Mouse (Mus musculus) naive thymus-derived CD4-positive, alpha-beta T cell, adult 2 months (primary cell): ENCODE results near the gene Gm32717.
"Not testable (repeated sequence)": the region's sequence is repeated elsewhere in the genome, so short reads cannot be mapped to it uniquely, and the experiment has no call there.

ENCODE experiments used
- DNase-seq: peaks from one replicate; pipeline ENCODE4 v3.0.0-alpha.2; 2011; ENCODE audit warnings: low read depth

The Gm32717 gene

GRCm38 (mm10) chr10:118240680-118241079 lies at the start of gene Gm32717:
Gene Gm32717, minus strand, starts transcription at chr10:118240780.
- DNase-seq: not testable (repeated sequence)

- not testable (repeated sequence) for DNase-seq
Measured at GRCm38 (mm10) chr10:118283016-118283415, 42.4 kb upstream of the Gm32717 start.

DNA sequence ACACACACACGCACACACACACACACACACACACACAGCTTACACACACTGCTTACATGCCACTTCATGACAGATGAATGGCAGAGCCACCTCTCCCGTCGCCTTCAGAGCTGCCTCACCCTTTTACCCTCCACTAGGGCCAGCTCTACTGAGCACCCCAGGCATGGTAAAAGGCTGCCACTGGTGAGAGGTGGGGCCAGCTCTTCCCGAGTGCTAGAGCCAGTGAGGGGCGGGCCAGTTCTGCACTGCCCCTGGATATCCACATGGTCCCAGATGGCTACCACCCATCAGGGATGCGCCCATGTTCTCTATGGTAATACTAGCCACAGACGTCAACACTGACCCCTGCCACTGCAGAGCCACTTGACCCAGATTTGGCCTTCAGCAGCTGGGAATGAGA lies 42.0 kb upstream of the Gm32717 start:
- not testable (repeated sequence) for DNase-seq

GRCm38 (mm10) chr10:118278069-118278468 lies 37.5 kb upstream of the Gm32717 start:
- DNase-seq: not testable (repeated sequence)

- DNase-seq: not testable (repeated sequence)
Measured at GRCm38 (mm10) chr10:118271416-118271815, 30.8 kb upstream of the Gm32717 start.

- not testable (repeated sequence) for DNase-seq
Measured at GRCm38 (mm10) chr10:118268812-118269211, 28.2 kb upstream of the Gm32717 start.

DNA sequence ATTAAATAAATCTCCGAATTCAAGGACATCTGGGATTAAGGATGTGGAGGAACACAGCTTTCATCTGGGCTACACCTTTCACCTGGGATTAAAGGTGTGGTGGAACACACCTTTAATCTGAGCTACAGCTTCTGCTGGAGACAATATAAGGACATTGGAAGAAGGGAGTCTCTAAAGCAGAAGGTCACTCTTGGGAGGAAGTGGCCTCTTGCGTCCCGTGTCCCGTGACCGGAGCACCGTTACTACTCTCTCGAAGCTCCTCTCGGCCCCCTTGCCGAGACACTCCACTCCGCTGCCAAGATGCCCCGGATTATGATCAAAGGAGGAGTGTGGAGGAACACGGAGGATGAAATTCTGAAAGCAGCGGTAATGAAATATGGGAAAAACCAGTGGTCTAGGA lies 17.8 kb upstream of the Gm32717 start, which contains the start of gene Gm32802:
Gm32802 (plus strand) TSS at position 301 of the 400 bp plus-strand sequence.
- not testable (repeated sequence) for DNase-seq

DNA sequence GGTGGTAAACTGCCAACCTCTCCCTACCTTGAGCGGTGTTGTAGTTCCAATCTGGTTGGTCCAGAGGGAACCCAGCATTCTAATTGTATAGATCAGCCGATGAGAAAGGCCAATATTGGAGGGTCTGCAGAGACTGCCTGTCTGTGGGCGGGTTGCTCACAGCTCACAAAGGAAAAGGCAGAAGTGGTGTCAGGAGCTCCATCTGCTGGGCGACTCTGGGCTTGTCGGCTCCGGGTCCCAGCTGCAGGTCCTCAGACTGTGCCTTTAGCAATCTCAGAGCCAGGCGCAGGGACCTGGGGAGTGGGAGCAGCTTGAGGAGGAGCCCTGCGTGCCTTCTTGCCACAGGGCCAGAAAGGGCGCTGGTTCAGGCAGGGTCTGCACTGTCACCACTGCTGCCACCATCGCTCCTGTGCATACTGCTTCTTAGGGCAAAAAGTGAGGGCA lies 10.3 kb upstream of the Gm32717 start:
- DNase-seq: no peak

- DNase-seq: not testable (repeated sequence)
Measured at GRCm38 (mm10) chr10:118249006-118249595, 8.5 kb upstream of the Gm32717 start.

DNA sequence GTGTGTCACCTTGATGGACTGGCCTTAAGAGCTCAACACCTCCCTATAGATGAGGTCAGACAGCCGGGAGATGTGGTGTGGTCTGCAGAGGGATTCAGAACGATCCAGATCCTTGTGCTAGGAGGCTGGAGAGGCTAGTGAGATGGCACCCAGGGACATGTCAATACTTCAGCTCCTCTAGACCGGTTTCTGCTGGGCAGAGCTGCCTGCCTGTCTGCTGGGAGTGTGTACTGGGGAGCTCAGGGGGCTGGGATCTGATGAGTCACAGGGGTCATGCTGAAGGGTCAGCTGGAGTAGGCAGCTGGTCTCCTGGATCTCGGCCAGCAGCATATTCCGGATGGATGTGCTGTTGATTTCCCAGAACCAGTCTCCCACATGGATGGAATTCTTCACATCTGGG lies 8.0 kb downstream of the Gm32717 start:
- not testable (repeated sequence) for DNase-seq

- DNase-seq: not testable (repeated sequence)
Measured at GRCm38 (mm10) chr10:118227629-118228028, 13.0 kb downstream of the Gm32717 start.

- DNase-seq: not testable (repeated sequence)
Measured at GRCm38 (mm10) chr10:118215719-118216393, 24.7 kb downstream of the Gm32717 start.

DNA sequence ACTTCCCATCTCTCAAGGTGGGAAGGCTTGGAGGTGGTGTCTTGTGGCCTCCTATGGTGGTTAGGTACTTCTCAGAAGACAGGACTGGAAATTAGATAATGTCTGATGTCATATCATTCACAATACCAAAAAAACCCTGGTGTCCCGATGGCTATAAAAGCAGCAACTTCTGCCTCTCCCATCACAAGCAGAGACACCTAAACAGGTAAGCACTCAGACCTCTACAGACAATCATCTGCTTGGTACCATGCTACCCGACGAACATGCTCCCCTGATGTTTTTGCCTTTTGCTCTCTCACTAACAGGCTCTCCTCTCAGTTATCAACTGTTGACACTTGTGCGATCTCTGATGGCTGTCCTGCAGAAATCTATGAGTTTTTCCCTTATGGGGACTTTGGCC lies 35.9 kb downstream of the Gm32717 start, which contains the start of gene Il22:
Il22 (plus strand) TSS at position 301 of the 400 bp plus-strand sequence.
- DNase-seq: no peak

DNA sequence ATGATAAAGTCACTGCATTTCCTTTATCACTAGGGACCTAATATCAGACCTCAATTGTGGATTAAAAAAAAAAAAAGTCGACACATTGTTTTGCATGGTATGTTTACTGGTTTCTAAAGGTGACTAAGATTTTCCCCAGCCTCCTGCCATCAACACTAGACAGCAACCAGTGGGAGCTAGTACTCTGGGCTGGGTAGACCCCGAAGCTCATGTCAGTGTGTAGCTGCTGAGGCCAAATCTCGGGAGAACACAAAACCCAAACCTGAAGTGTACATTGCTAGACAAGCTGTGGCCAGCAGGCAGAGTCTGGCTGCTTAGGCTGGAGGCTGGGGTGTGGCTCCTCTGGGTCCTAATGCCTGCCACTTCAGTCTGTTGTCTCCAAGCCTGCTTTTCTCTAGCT lies 45.4 kb downstream of the Gm32717 start:
- peak; percentile 31 for DNase-seq
